Mouse (Mus musculus) ES-E14 (cell line): ENCODE data around the gene Rcan1. TPM values are rescaled to one million over a fixed set of nuclear protein-coding genes. Genes with fewer than 3 reads are reported as not detected.
A peak's percentile ranks its signal among the peaks of the same experiment; 100 is the strongest.

Source experiments
- DNase-seq: peaks from one replicate; pipeline ENCODE4 v3.0.0-alpha.2; 2013; ENCODE audit warnings: low read depth, low spot score
- H3K27ac ChIP-seq: 2 replicates; pipeline ENCODE4 v1.5.1; 2012; ENCODE audit warnings: low read depth, mild to moderate bottlenecking, low read length, moderate library complexity, mixed read lengths; ENCODE audit not compliant: poor library complexity, insufficient read depth, severe bottlenecking
- H3K36me3 ChIP-seq: 2 replicates; pipeline ENCODE4 v1.6.1; 2012; ENCODE audit warnings: mild to moderate bottlenecking, low read length, moderate library complexity, mixed read lengths; ENCODE audit not compliant: control insufficient read depth, poor library complexity, insufficient read depth, severe bottlenecking
- H3K4me1 ChIP-seq, 2 experiments: fragments of 150-350 bp in 1 of 2; sonication (generic) in 1 of 2; 2 replicates each; pipeline ENCODE4 v1.6.1; 2012; ENCODE audit warnings: low read length in 2 of 2, mild to moderate bottlenecking in 1 of 2, mixed read lengths in 1 of 2; ENCODE audit not compliant: control insufficient read depth in 2 of 2, insufficient read depth in 2 of 2, poor library complexity in 1 of 2
- H3K4me3 ChIP-seq, 2 experiments: fragments of 150-350 bp in 1 of 2; sonication (generic) in 1 of 2; 2 replicates each; pipeline ENCODE4 v1.5.1; 2012; ENCODE audit warnings: low read length in 2 of 2, low read depth in 1 of 2, mild to moderate bottlenecking in 1 of 2, mixed read lengths in 1 of 2; ENCODE audit not compliant: insufficient read depth in 1 of 2, poor library complexity in 1 of 2, severe bottlenecking in 1 of 2
- H3K9ac ChIP-seq: 2 replicates; pipeline ENCODE4 v1.6.1; 2012; ENCODE audit warnings: low read depth, mild to moderate bottlenecking, low read length, mixed read lengths; ENCODE audit not compliant: poor library complexity, insufficient read depth, severe bottlenecking
- H3K9me3 ChIP-seq: fragments of 150-350 bp; sonication (generic); 2 replicates; pipeline ENCODE4 v1.6.1; 2012; ENCODE audit warnings: low read depth, mild to moderate bottlenecking, low read length; ENCODE audit not compliant: control insufficient read depth, insufficient read depth
- CHD2 ChIP-seq: IDR thresholded peaks from 2 replicates; pipeline ENCODE4 v1.6.1; 2014; ENCODE audit warnings: mild to moderate bottlenecking, low read depth, low read length, inconsistent platforms
- HCFC1 ChIP-seq: IDR thresholded peaks from 2 replicates; pipeline ENCODE4 v1.6.1; 2012; ENCODE audit warnings: low read length, inconsistent platforms, borderline replicate concordance; ENCODE audit not compliant: insufficient read depth
- MAFK ChIP-seq: IDR thresholded peaks from 2 replicates; pipeline ENCODE4 v1.6.1; 2014; ENCODE audit warnings: mild to moderate bottlenecking, low read depth, low read length, inconsistent platforms; ENCODE audit not compliant: insufficient read depth
- ZC3H11A ChIP-seq: IDR thresholded peaks from 2 replicates; pipeline ENCODE4 v1.6.1; 2012; ENCODE audit warnings: low read depth, mild to moderate bottlenecking, inconsistent platforms, low read length, borderline replicate concordance
- ZNF384 ChIP-seq: IDR thresholded peaks from 2 replicates; pipeline ENCODE4 v1.6.1; 2012; ENCODE audit warnings: low read depth, low read length, inconsistent platforms
- in situ Hi-C, 2 experiments: fragments of 600-800 bp; cut with MboI; formaldehyde crosslinking; loops; one replicate each; pipeline ENCODE4 v1.15.1; 2025; ENCODE audit warnings: low sequenced_read_pairs in 2 of 2, inconsistent platforms in 1 of 2; ENCODE audit not compliant: unreplicated experiment in 2 of 2
- total RNA-seq: library from RNA; depleted of rRNA; stranded (reverse); fragments of 300-350 nt; gene quantifications from 2 replicates; pipeline ENCODE4 v1.2.3, GENCODE M21; 2012

Gene Rcan1
- total RNA-seq, 1 experiment = 15.8 TPM

DNA sequence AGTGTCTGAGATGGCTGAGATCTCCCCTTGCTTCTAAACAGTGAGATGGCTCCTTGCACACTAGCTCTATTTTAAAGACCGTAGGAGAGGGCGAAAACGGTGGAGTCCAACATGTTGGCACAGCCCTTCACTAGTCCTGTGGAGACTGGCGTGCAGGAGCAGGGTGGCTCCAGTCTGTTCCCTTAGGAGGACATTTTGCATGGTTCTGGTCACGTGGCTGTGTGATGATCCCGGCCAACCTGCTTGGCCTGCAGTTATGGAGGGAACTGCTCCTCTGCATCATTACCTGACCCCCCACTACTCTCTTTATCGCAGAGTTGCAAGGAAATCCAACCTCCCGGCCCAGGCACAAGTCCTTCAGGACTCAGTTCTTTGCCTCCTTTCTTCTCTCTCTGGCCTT, 29.9 kb upstream of the Rcan1 start:
- Histone ChIP-seq H3K27ac (no peak overlapping the region; the same call in 1 of the 2 replicates), H3K4me1 (no peaks in the 10 kb centered on the region; a peak in 1 of 4 replicates), H3K36me3 (no peaks in the 10 kb centered on the region), H3K9me3 (no peaks in the 10 kb centered on the region), H3K9ac (no peak overlapping the region), H3K4me3 (no peak overlapping the region)
- in situ Hi-C loops = no loop called here
- DNase-seq = no peak
- no peak for TF ChIP-seq ZNF384
- no peak for TF ChIP-seq ZC3H11A
- no peak for TF ChIP-seq CHD2
- TF ChIP-seq HCFC1 = no peak
- TF ChIP-seq MAFK = no peak

DNA sequence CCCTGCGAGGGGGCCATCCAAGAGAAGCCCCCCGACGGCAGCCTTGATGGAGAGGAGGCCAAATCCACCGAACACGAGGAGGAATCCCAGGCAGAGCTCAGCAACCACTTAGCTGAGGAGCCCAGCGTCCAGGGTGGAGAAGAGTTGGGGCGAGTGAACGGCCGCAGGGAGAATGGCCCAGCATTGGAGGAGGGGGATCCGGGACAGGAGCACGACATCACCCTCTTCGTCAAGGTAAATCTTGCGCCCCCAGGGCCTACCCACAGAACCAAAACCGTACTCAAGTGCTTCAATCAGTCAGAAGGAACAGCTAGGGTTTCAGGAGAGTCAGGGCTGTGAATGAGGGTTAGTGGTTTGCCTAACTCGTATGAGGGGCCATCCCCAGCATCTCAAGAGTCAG, 28.7 kb upstream of the Rcan1 start:
- in situ Hi-C loops = no loop called here
- peak overlapping the region in 1 of 2 experiments; percentile 68; a peak in 2 of 4 replicates for H3K4me3 ChIP-seq
- no peaks in the 10 kb centered on the region for H3K36me3 ChIP-seq
- H3K9me3 ChIP-seq = no peaks in the 10 kb centered on the region
- no peaks in the 10 kb centered on the region; a peak in 1 of 4 replicates for H3K4me1 ChIP-seq
- no peak overlapping the region for H3K9ac ChIP-seq
- DNase-seq = no peak
- no peak for TF ChIP-seq ZC3H11A
- TF ChIP-seq MAFK = no peak
- no peak for TF ChIP-seq HCFC1
- no peak for TF ChIP-seq CHD2
- TF ChIP-seq ZNF384 = no peak
- no peak overlapping the region for H3K27ac ChIP-seq

DNA sequence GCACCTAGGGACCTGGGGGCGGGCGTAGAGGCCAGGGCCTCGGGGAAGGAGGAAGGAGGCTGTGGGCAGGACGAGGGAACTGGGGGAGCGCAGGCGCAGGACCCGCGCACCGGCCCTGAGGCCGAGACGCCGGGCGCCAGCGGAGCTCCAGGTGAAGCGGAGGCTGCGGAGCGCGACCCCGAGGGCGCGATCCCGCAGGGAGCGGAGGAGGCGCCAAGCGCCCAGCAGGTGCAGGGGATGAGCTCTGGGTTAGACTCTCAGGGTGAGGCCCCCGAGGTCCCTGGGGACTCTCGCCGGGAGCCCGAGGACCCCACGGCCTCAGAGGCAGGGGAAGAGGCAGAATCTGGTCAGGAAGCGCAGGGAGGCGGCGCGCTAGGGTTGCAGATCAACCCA, 27.9 kb upstream of the Rcan1 start:
- in situ Hi-C loops = no loop called here
- Histone ChIP-seq H3K4me1 (no peaks in the 10 kb centered on the region; a peak in 1 of 4 replicates), H3K36me3 (no peaks in the 10 kb centered on the region), H3K9ac (peak overlapping the region; percentile 57), H3K27ac (no peak overlapping the region), H3K9me3 (no peaks in the 10 kb centered on the region), H3K4me3 (peak overlapping the region; percentile 67 to 68)
- TF ChIP-seq ZNF384 (no peak), MAFK (no peak), ZC3H11A (no peak), HCFC1 (no peak), CHD2 (no peak)
- no peak for DNase-seq

DNA sequence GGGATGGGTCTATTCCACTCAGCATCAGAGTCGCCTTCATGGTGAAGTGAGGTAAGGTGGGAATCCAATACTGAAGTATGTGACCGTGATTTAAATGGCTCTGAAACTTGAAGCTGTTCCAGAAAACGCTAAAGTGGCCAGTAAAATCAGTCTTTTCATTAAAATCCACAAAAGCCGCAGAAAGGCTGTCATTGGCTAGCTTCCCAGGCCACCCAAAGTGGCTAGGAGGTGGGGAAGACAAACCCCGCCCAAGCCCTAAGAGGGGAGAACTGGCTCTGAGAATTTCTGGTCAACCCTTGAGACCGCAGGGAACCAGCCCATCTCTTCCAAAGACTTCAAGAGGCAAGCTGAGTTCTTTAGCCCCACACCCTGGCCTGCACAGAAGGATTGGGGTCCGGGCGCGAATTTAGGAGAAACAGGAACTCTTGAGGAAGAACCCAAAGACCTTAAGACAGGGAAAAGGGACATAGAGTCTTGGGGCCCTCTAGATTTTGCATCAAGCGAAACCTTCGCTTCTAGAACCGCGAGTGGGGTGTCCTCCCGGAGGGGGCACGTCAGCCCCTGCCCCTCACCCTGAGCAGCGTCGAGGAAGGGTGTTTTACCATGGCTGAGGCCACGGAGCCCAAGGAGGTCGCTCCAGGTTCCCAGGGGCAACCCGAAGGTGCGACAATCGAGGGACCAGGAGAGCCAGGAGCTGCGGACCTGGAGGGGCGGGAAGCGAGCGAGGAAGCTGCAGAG, 27.4 kb upstream of the Rcan1 start:
- no peaks in the 10 kb centered on the region for H3K9me3 ChIP-seq
- H3K4me1 ChIP-seq = no peaks in the 10 kb centered on the region; a peak in 1 of 4 replicates
- H3K4me3 ChIP-seq = peak overlapping the region; percentile 67 to 68
- H3K36me3 ChIP-seq = no peaks in the 10 kb centered on the region
- in situ Hi-C loops = no loop called here
- H3K27ac ChIP-seq = no peak overlapping the region
- H3K9ac ChIP-seq = peak overlapping the region; percentile 57
- TF ChIP-seq ZC3H11A = no peak
- no peak for TF ChIP-seq HCFC1
- no peak for TF ChIP-seq CHD2
- no peak for TF ChIP-seq MAFK
- no peak for TF ChIP-seq ZNF384
- no peak for DNase-seq
